Mouse (Mus musculus) liver, embryonic 14.5 days (tissue): Measurements from ENCODE around the gene Fgfr2. TPM values are rescaled to one million over a fixed set of nuclear protein-coding genes. Genes with fewer than 3 reads are reported as not detected.

Experiments
- ATAC-seq: fragments of 200-750 bp; cut with Nextera tagmentation; 2 replicates; pipeline ENCODE4 v1.8.0; 2017; ENCODE audit warnings: moderate number of reproducible peaks, mild to moderate bottlenecking, moderate library complexity; ENCODE audit not compliant: insufficient read depth
- DNase-seq, 3 experiments: peaks; one replicate each; pipeline ENCODE4 v3.0.0-alpha.2; 2012 to 2013; ENCODE audit warnings: low read depth in 3 of 3, low spot score in 3 of 3
- H3K27ac ChIP-seq: fragments of 300-500 bp; sonication (generic); 2 replicates; pipeline ENCODE4 v1.5.1; 2014; ENCODE audit warnings: moderate library complexity, mild to moderate bottlenecking, control low read depth, inconsistent platforms
- H3K27me3 ChIP-seq: fragments of 300-500 bp; sonication (generic); 2 replicates; pipeline ENCODE4 v1.6.1; 2014; ENCODE audit warnings: mild to moderate bottlenecking, low read length, moderate library complexity; ENCODE audit not compliant: control insufficient read depth, insufficient read depth
- H3K36me3 ChIP-seq: fragments of 300-500 bp; sonication (generic); replicated peaks from 2 replicates; pipeline ENCODE4 v1.6.1; 2014; ENCODE audit warnings: low read depth; ENCODE audit not compliant: control insufficient read depth, insufficient read depth
- H3K4me1 ChIP-seq, 2 experiments: fragments of 200-500 bp in 1 of 2; fragments of 300-500 bp in 1 of 2; sonication (generic) in 1 of 2; replicated peaks; 2 replicates each; pipeline ENCODE4 v1.6.1; 2012 to 2014; ENCODE audit warnings: antibody characterized with exemption in 1 of 2, inconsistent platforms in 1 of 2, low read length in 1 of 2; ENCODE audit not compliant: control insufficient read depth in 2 of 2, insufficient read depth in 2 of 2
- H3K4me2 ChIP-seq: fragments of 300-500 bp; sonication (generic); 2 replicates; pipeline ENCODE4 v1.6.1; 2014; ENCODE audit warnings: low read depth, mild to moderate bottlenecking, control low read depth, moderate library complexity
- H3K4me3 ChIP-seq, 2 experiments: fragments of 200-500 bp in 1 of 2; fragments of 300-500 bp in 1 of 2; sonication (generic) in 1 of 2; 2 replicates each; pipeline ENCODE4 v1.5.1; 2012 to 2014; ENCODE audit warnings: low read depth in 2 of 2, low read length in 2 of 2, mild to moderate bottlenecking in 2 of 2, control low read depth in 1 of 2, inconsistent platforms in 1 of 2, moderate library complexity in 1 of 2; ENCODE audit not compliant: insufficient read depth in 1 of 2
- H3K9ac ChIP-seq: fragments of 300-500 bp; sonication (generic); replicated peaks from 2 replicates; pipeline ENCODE4 v1.6.1; 2014; ENCODE audit warnings: mild to moderate bottlenecking, control low read depth, moderate library complexity
- H3K9me3 ChIP-seq: fragments of 300-500 bp; sonication (generic); 2 replicates; pipeline ENCODE4 v1.6.1; 2016; ENCODE audit warnings: low read length, mixed read lengths; ENCODE audit not compliant: control insufficient read depth
- CTCF ChIP-seq: IDR thresholded peaks from 2 replicates; pipeline ENCODE4 v1.5.1; 2016; ENCODE audit warnings: antibody characterized with exemption, low read depth, control low read depth
- EP300 ChIP-seq: IDR thresholded peaks from 2 replicates; pipeline ENCODE4 v1.6.1; 2016; ENCODE audit warnings: antibody characterized with exemption, low read depth
- WGBS: fragments of 180-500 bp; shearing (Covaris S2); extraction: QIAGEN DNeasy Blood & Tissue Kit; methylation state at CpG from one replicate; pipeline ENCODE4 v1.1.7; 2014; ENCODE audit not compliant: insufficient replicate concordance; 5-methylcytosine and 5-hydroxymethylcytosine counted together
- polyA plus RNA-seq, 2 experiments: library from polyadenylated mRNA; depleted of rRNA in 1 of 2; stranded (reverse) in 1 of 2; unstranded in 1 of 2; fragments of >200 nt; fragmentation: Nextera tagmentation in 1 of 2; extraction: Ambion mirVana in 1 of 2; gene quantifications; 2 replicates each; pipeline versions ENCODE4 v1.2.1 to v1.2.3; 2012 to 2014

Fgfr2 gene
- polyA plus RNA-seq, 2 experiments = 7.9 to 8.8 TPM

- WGBS = 2% methylated on average over 59 of the region's 59 CpGs
- Histone ChIP-seq H3K4me1 (peaks cover 0 to 4% of the 10 kb centered on the region in 2 experiments; a peak in 1 of 4 replicates), H3K4me2 (peak within 1 kb of the TSS; percentile 71), H3K4me3 (peak within 1 kb of the TSS; percentile 57 to 63), H3K36me3 (no peaks in the 10 kb centered on the region), H3K27me3 (peaks cover 28% of the 10 kb centered on the region), H3K9ac (peak within 1 kb of the TSS; percentile 62), H3K27ac (peak within 1 kb of the TSS; percentile 4), H3K9me3 (no peaks in the 10 kb centered on the region)
- peak; percentile 44 to 62 (median 44) for DNase-seq
- peak; percentile 85 for ATAC-seq
- no peak for TF ChIP-seq EP300
- TF ChIP-seq CTCF = peak; percentile 47
Measured at GRCm38 (mm10) chr7:133123999-133124700, 1.0 kb upstream of the Fgfr2 start, which contains the start of gene Ctbp2. TSS of gene Ctbp2 (minus strand) at chr7:133124354.

GRCm38 (mm10) chr7:133122379-133123243 lies 539 bp downstream of the Fgfr2 start:
- Histone ChIP-seq H3K27me3 (peaks cover 28% of the 10 kb centered on the region), H3K9ac (peak overlapping the region; percentile 62), H3K4me1 (peaks cover 0 to 6% of the 10 kb centered on the region in 2 experiments; a peak in 1 of 4 replicates), H3K9me3 (no peaks in the 10 kb centered on the region), H3K4me2 (peak overlapping the region; percentile 71), H3K27ac (no peak overlapping the region), H3K36me3 (no peaks in the 10 kb centered on the region), H3K4me3 (peak overlapping the region; percentile 57 to 63)
- DNase-seq (no peak), ATAC-seq (no peak)
- TF ChIP-seq CTCF = no peak
- no peak for TF ChIP-seq EP300
- WGBS = under 1% methylated on average over 73 of the region's 102 CpGs

- no peak overlapping the region for H3K27ac ChIP-seq
- TF ChIP-seq EP300 = no peak
- no peak for TF ChIP-seq CTCF
- ATAC-seq (no peak), DNase-seq (no peak)
- WGBS = 0% methylated on average over 89 of the region's 94 CpGs
- no peaks in the 10 kb centered on the region for H3K9me3 ChIP-seq
- peaks cover 0 to 6% of the 10 kb centered on the region in 2 experiments; a peak in 2 of 4 replicates for H3K4me1 ChIP-seq
- peaks cover 28% of the 10 kb centered on the region for H3K27me3 ChIP-seq
- peak overlapping the region; percentile 57 to 63 for H3K4me3 ChIP-seq
- peak overlapping the region; percentile 62 for H3K9ac ChIP-seq
- no peaks in the 10 kb centered on the region for H3K36me3 ChIP-seq
- peak overlapping the region; percentile 71 for H3K4me2 ChIP-seq
Measured at GRCm38 (mm10) chr7:133121661-133122378, 1.3 kb downstream of the Fgfr2 start.

- Histone ChIP-seq H3K27ac (no peak overlapping the region), H3K9ac (peak overlapping the region; percentile 62), H3K4me3 (peak overlapping the region; percentile 57 to 63), H3K36me3 (no peaks in the 10 kb centered on the region), H3K9me3 (no peaks in the 10 kb centered on the region), H3K4me1 (peaks cover 3 to 9% of the 10 kb centered on the region in 2 experiments), H3K27me3 (peaks cover 28% of the 10 kb centered on the region), H3K4me2 (peak overlapping the region; percentile 71)
- 5% methylated on average over 14 of the region's 14 CpGs for WGBS
- ATAC-seq (no peak), DNase-seq (no peak)
- no peak for TF ChIP-seq CTCF
Measured at GRCm38 (mm10) chr7:133121080-133121607, 2.0 kb downstream of the Fgfr2 start.
